34 mouse cellular contexts compared by ENCODE assay signal in genomic region chr4:41500787-41501186, GRCm38 (mm10). TPM values are rescaled to one million over a fixed set of nuclear protein-coding genes. Genes with fewer than 3 reads are reported as not detected.
DNase-seq lines count a peak whose midpoint lies in the region; ATAC-seq and TF ChIP-seq lines count a peak whose summit lies in the region.
"Had no signal": no experiment of that assay in that cellular context is flagged by ENCODE, and none has a peak within 500 bp of the region (broad histone marks: within the 10 kb centered on the region; RNA-seq: fewer than 3 reads in every experiment).

No protein-coding gene starts in this region.

- peaks cover 21% of the 10 kb centered on the region for H3K4me1 ChIP-seq in hindbrain, embryonic 16.5 days (ENCODE audit: control insufficient read depth, insufficient read depth, low read depth, low read length)
- peaks cover 17% of the 10 kb centered on the region; the same call in 1 of the 2 replicates for H3K4me1 ChIP-seq in hindbrain, embryonic 14.5 days (replicated peaks; ENCODE audit: control insufficient read depth, insufficient read depth, low read length)
- H3K4me1 ChIP-seq in kidney, embryonic 16.5 days (ENCODE audit: insufficient read depth, low read length) = peaks cover 39% of the 10 kb centered on the region
- peaks cover 32% of the 10 kb centered on the region for H3K4me1 ChIP-seq in midbrain, embryonic 11.5 days (ENCODE audit: control insufficient read depth, insufficient read depth, low read length)
- peaks cover 52% of the 10 kb centered on the region for H3K4me1 ChIP-seq in midbrain, embryonic 10.5 days

- no peak for TF ChIP-seq POLR2A in myocyte (IDR thresholded peaks at IDR 0.05; ENCODE audit: insufficient read length, low read depth)

- no peaks in the 10 kb centered on the region for H3K9me3 ChIP-seq in hindbrain, embryonic 16.5 days (ENCODE audit: control insufficient read depth, low read length)
- H3K9me3 ChIP-seq in hindbrain, embryonic 14.5 days (ENCODE audit: control insufficient read depth, low read length) = no peaks in the 10 kb centered on the region
- H3K9me3 ChIP-seq in kidney, embryonic 16.5 days (ENCODE audit: low read length) = no peaks in the 10 kb centered on the region
- H3K9me3 ChIP-seq in midbrain, embryonic 11.5 days (ENCODE audit: control insufficient read depth, low read length) = no peaks in the 10 kb centered on the region
- no peaks in the 10 kb centered on the region for H3K9me3 ChIP-seq in midbrain, embryonic 10.5 days (replicated peaks)
- H3K9me3 ChIP-seq: embryonic facial prominence, embryonic 12.5 days; heart, embryonic 10.5 days; heart, embryonic 15.5 days; midbrain, embryonic 15.5 days had no signal

- no peak overlapping the region for H3ac ChIP-seq in myocyte (ENCODE audit: control insufficient read depth, insufficient read length)

- no peak overlapping the region for H3K4me3 ChIP-seq in hindbrain, embryonic 16.5 days (ENCODE audit: low read length)
- no peak overlapping the region for H3K4me3 ChIP-seq in hindbrain, embryonic 14.5 days (replicated peaks; ENCODE audit: low read length)
- H3K4me3 ChIP-seq in kidney, embryonic 16.5 days (ENCODE audit: low read length) = no peak overlapping the region
- H3K4me3 ChIP-seq in midbrain, embryonic 11.5 days (ENCODE audit: low read depth, low read length) = no peak overlapping the region
- H3K4me3 ChIP-seq in midbrain, embryonic 10.5 days = no peak overlapping the region
- peak overlapping the region; percentile 57 for H3K4me3 ChIP-seq in myocyte
- H3K4me3 ChIP-seq: embryonic facial prominence, embryonic 12.5 days; heart, embryonic 10.5 days; heart, embryonic 15.5 days; midbrain, embryonic 15.5 days had no signal

- H3K27me3 ChIP-seq in hindbrain, embryonic 16.5 days (replicated peaks; ENCODE audit: control insufficient read depth, insufficient read depth, low read length) = peaks cover 26% of the 10 kb centered on the region
- peaks cover 56% of the 10 kb centered on the region for H3K27me3 ChIP-seq in hindbrain, embryonic 14.5 days (ENCODE audit: control insufficient read depth, insufficient read depth, low read length)
- peaks cover 57% of the 10 kb centered on the region for H3K27me3 ChIP-seq in kidney, embryonic 16.5 days (ENCODE audit: insufficient read depth, low read length)
- H3K27me3 ChIP-seq in midbrain, embryonic 11.5 days (ENCODE audit: control insufficient read depth, insufficient read depth, low read length) = peaks cover 56% of the 10 kb centered on the region
- H3K27me3 ChIP-seq in midbrain, embryonic 10.5 days (ENCODE audit: low read depth, poor library complexity, severe bottlenecking) = peaks cover 84% of the 10 kb centered on the region
- no peaks in the 10 kb centered on the region for H3K27me3 ChIP-seq in myocyte (ENCODE audit: control insufficient read depth, insufficient read depth, insufficient read length)
- H3K27me3 ChIP-seq: Patski had no signal

- H3K4me2 ChIP-seq in hindbrain, embryonic 16.5 days (ENCODE audit: low read length) = peak overlapping the region; percentile 62
- H3K4me2 ChIP-seq in hindbrain, embryonic 14.5 days (replicated peaks) = no peak overlapping the region
- no peak overlapping the region for H3K4me2 ChIP-seq in kidney, embryonic 16.5 days (replicated peaks; ENCODE audit: low read depth, low read length)
- H3K4me2 ChIP-seq in midbrain, embryonic 11.5 days = no peak overlapping the region
- peak overlapping the region; percentile 93 for H3K4me2 ChIP-seq in myocyte (ENCODE audit: low read depth)
- H3K4me2 ChIP-seq: heart, embryonic 15.5 days; midbrain, embryonic 15.5 days had no signal

- 68% methylated on average over 4 of the region's 4 CpGs for WGBS in hindbrain, embryonic 16.5 days
- WGBS in hindbrain, embryonic 14.5 days = 70% methylated on average over 4 of the region's 4 CpGs
- WGBS in kidney, embryonic 16.5 days = 82% methylated on average over 4 of the region's 4 CpGs
- WGBS in midbrain, embryonic 11.5 days = 69% methylated on average over 4 of the region's 4 CpGs
- whole genome bisulfite sequencing in midbrain, embryonic 10.5 days = 71% methylated on average over 4 of the region's 4 CpGs

- DNase-seq in hindbrain, embryonic 14.5 days (ENCODE audit: low spot score) = no peak
- DNase-seq in kidney, adult 8-10 months = peak; percentile 74
- peak; percentile 79 for DNase-seq in midbrain, embryonic 11.5 days (ENCODE audit: low spot score, missing footprints)
- no peak for DNase-seq in midbrain, embryonic 10.5 days (ENCODE audit: low spot score)
- no peak for DNase-seq in left cerebral cortex, adult 8-10 months (ENCODE audit: low spot score in 2 of 2)
- DNase-seq: adrenal gland, postnatal 25 days; cerebellum, adult 11-12 months; cerebellum, adult 9-11 months; embryo, embryonic 11 days; gastrocnemius, postnatal 14 days; left cerebral cortex, postnatal 4 days; lung, adult 2 months; lung, postnatal 10 days; right cerebral cortex, postnatal 25 days; spleen, adult 18-20 months; thymus, adult 2 months; thymus, postnatal 36 days had no signal

- H3K79me2 ChIP-seq in myocyte (ENCODE audit: control insufficient read depth, insufficient read depth) = no peaks in the 10 kb centered on the region

- no peak overlapping the region for H3K27ac ChIP-seq in hindbrain, embryonic 16.5 days (ENCODE audit: low read depth, low read length)
- H3K27ac ChIP-seq in hindbrain, embryonic 14.5 days = no peak overlapping the region
- no peak overlapping the region for H3K27ac ChIP-seq in kidney, embryonic 16.5 days (ENCODE audit: low read length)
- H3K27ac ChIP-seq in midbrain, embryonic 11.5 days (ENCODE audit: low read depth, low read length) = no peak overlapping the region
- H3K27ac ChIP-seq in midbrain, embryonic 10.5 days (replicated peaks) = no peak overlapping the region
- H3K27ac ChIP-seq: embryonic facial prominence, embryonic 12.5 days; heart, embryonic 10.5 days; heart, embryonic 15.5 days; liver, embryonic 14.5 days; macrophage; midbrain, embryonic 15.5 days had no signal

- ATAC-seq in hindbrain, embryonic 16.5 days = no peak
- ATAC-seq in hindbrain, embryonic 14.5 days (ENCODE audit: low FRiP score) = no peak
- no peak for ATAC-seq in kidney, embryonic 16.5 days (ENCODE audit: low FRiP score, low TSS enrichment)
- no peak for ATAC-seq in midbrain, embryonic 11.5 days (ENCODE audit: low FRiP score)
- ATAC-seq: forebrain, embryonic 16.5 days; inflammation-experienced regulatory T-cells, adult 6 months; midbrain, embryonic 15.5 days; Patski had no signal

- H3K36me3 ChIP-seq in hindbrain, embryonic 16.5 days (ENCODE audit: control insufficient read depth, insufficient read depth, low read length) = no peaks in the 10 kb centered on the region
- H3K36me3 ChIP-seq in hindbrain, embryonic 14.5 days (replicated peaks; ENCODE audit: control insufficient read depth, insufficient read depth) = no peaks in the 10 kb centered on the region
- no peaks in the 10 kb centered on the region for H3K36me3 ChIP-seq in kidney, embryonic 16.5 days (ENCODE audit: insufficient read depth, low read length)
- H3K36me3 ChIP-seq in midbrain, embryonic 11.5 days (ENCODE audit: control insufficient read depth, insufficient read depth, low read length) = no peaks in the 10 kb centered on the region; the same call in 1 of the 2 replicates
- H3K36me3 ChIP-seq in midbrain, embryonic 10.5 days = peaks cover 11% of the 10 kb centered on the region
- H3K36me3 ChIP-seq in myocyte (ENCODE audit: control insufficient read depth, insufficient read depth) = no peaks in the 10 kb centered on the region
- H3K36me3 ChIP-seq: embryonic facial prominence, embryonic 12.5 days; heart, embryonic 10.5 days; heart, embryonic 15.5 days; midbrain, embryonic 15.5 days had no signal

- no peak overlapping the region for H3K9ac ChIP-seq in hindbrain, embryonic 16.5 days (ENCODE audit: low read depth, low read length)
- H3K9ac ChIP-seq in hindbrain, embryonic 14.5 days = no peak overlapping the region
- H3K9ac ChIP-seq in kidney, embryonic 16.5 days (replicated peaks; ENCODE audit: low read length) = no peak overlapping the region
- no peak overlapping the region for H3K9ac ChIP-seq in midbrain, embryonic 11.5 days (ENCODE audit: low read length)
- H3K9ac ChIP-seq: embryonic facial prominence, embryonic 12.5 days; heart, embryonic 15.5 days; liver, embryonic 14.5 days; midbrain, embryonic 15.5 days had no signal

RNA-seq across cellular contexts. Expression of gene AI464131, which starts 2.1 kb away (rescaled TPM):
- polyA plus RNA-seq in hindbrain, embryonic 16.5 days (2015; fragmentation: Nextera tagmentation; extraction: Ambion mirVana) = 18.4 and 19.5 TPM in 2 replicates
- polyA plus RNA-seq in hindbrain, embryonic 14.5 days (2014; fragmentation: Nextera tagmentation; extraction: Ambion mirVana) = 10.3 and 12.4 TPM in 2 replicates
- 9.3 and 9.5 TPM in 2 replicates for polyA plus RNA-seq in kidney, embryonic 16.5 days (2015; fragmentation: Nextera tagmentation; extraction: Ambion mirVana)
- 6.9 and 7.6 TPM in 2 replicates for polyA plus RNA-seq in midbrain, embryonic 11.5 days (2014; fragmentation: Nextera tagmentation; extraction: Ambion mirVana)
- polyA plus RNA-seq in midbrain, embryonic 10.5 days (2016; fragmentation: Nextera tagmentation; extraction: Ambion mirVana) = 7.3 and 9.2 TPM in 2 replicates
- polyA plus RNA-seq in myocyte (2012; fragmentation: generic; extraction: Trizol) = 33.9 TPM
- total RNA-seq in left cerebral cortex, adult 8-10 months (2022) = 10 to 100 TPM; 20.9 to 26.5 (median 23.3) TPM
- total RNA-seq: granulocyte monocyte progenitor cell, adult 5-6 weeks; neutrophil, adult 5-6 weeks had no signal
- polyA plus RNA-seq: inflammation-experienced regulatory T-cells, adult 6 months had no signal

RNA-seq across cellular contexts. Expression of gene 1110017D15Rik, which starts 16.3 kb away (rescaled TPM):
- 17.9 and 21.7 TPM in 2 replicates for polyA plus RNA-seq in hindbrain, embryonic 16.5 days (2015; fragmentation: Nextera tagmentation; extraction: Ambion mirVana)
- 19.5 and 24.2 TPM in 2 replicates for polyA plus RNA-seq in hindbrain, embryonic 14.5 days (2014; fragmentation: Nextera tagmentation; extraction: Ambion mirVana)
- polyA plus RNA-seq in kidney, embryonic 16.5 days (2015; fragmentation: Nextera tagmentation; extraction: Ambion mirVana) = 0.37 and 0.57 TPM in 2 replicates
- polyA plus RNA-seq in midbrain, embryonic 11.5 days (2014; fragmentation: Nextera tagmentation; extraction: Ambion mirVana) = 3.6 and 4.6 TPM in 2 replicates
- 3.4 and 4.2 TPM in 2 replicates for polyA plus RNA-seq in midbrain, embryonic 10.5 days (2016; fragmentation: Nextera tagmentation; extraction: Ambion mirVana)
- polyA plus RNA-seq in myocyte (2012; fragmentation: generic; extraction: Trizol) = 0.06 TPM
- 1 to 10 TPM; 2.7 to 5.7 (median 4.3) TPM for total RNA-seq in left cerebral cortex, adult 8-10 months (2022)
- total RNA-seq: granulocyte monocyte progenitor cell, adult 5-6 weeks; heart, postnatal 25 days; megakaryocyte-erythroid progenitor cell, adult 5-6 weeks; MEL; neutrophil, adult 5-6 weeks had no signal
- polyA plus RNA-seq: inflammation-experienced regulatory T-cells, adult 6 months; liver, embryonic 14.5 days had no signal

RNA-seq across cellular contexts. Expression of gene Nudt2, which starts 35.8 kb away (rescaled TPM):
- 74.1 and 76.8 TPM in 2 replicates for polyA plus RNA-seq in hindbrain, embryonic 16.5 days (2015; fragmentation: Nextera tagmentation; extraction: Ambion mirVana)
- polyA plus RNA-seq in hindbrain, embryonic 14.5 days (2014; fragmentation: Nextera tagmentation; extraction: Ambion mirVana) = 72.5 and 82.6 TPM in 2 replicates
- 54.4 and 56.0 TPM in 2 replicates for polyA plus RNA-seq in kidney, embryonic 16.5 days (2015; fragmentation: Nextera tagmentation; extraction: Ambion mirVana)
- 70.2 and 70.3 TPM in 2 replicates for polyA plus RNA-seq in midbrain, embryonic 11.5 days (2014; fragmentation: Nextera tagmentation; extraction: Ambion mirVana)
- polyA plus RNA-seq in midbrain, embryonic 10.5 days (2016; fragmentation: Nextera tagmentation; extraction: Ambion mirVana) = 63.3 and 65.6 TPM in 2 replicates
- polyA plus RNA-seq in myocyte (2012; fragmentation: generic; extraction: Trizol) = 36.9 TPM
- 10 to 100 TPM; 29.4 to 32.6 (median 30.5) TPM for total RNA-seq in left cerebral cortex, adult 8-10 months (2022)

RNA-seq across cellular contexts. Expression of gene Kif24, which starts 36.1 kb away (rescaled TPM):
- 2.4 and 2.8 TPM in 2 replicates for polyA plus RNA-seq in hindbrain, embryonic 16.5 days (2015; fragmentation: Nextera tagmentation; extraction: Ambion mirVana)
- 2.3 and 3.4 TPM in 2 replicates for polyA plus RNA-seq in hindbrain, embryonic 14.5 days (2014; fragmentation: Nextera tagmentation; extraction: Ambion mirVana)
- 5.8 and 6.5 TPM in 2 replicates for polyA plus RNA-seq in kidney, embryonic 16.5 days (2015; fragmentation: Nextera tagmentation; extraction: Ambion mirVana)
- 9.6 and 9.9 TPM in 2 replicates for polyA plus RNA-seq in midbrain, embryonic 11.5 days (2014; fragmentation: Nextera tagmentation; extraction: Ambion mirVana)
- 13.5 and 15.1 TPM in 2 replicates for polyA plus RNA-seq in midbrain, embryonic 10.5 days (2016; fragmentation: Nextera tagmentation; extraction: Ambion mirVana)
- 7.2 TPM for polyA plus RNA-seq in myocyte (2012; fragmentation: generic; extraction: Trizol)
- total RNA-seq in left cerebral cortex, adult 8-10 months (2022) = 1 to 10 TPM in 3 of 4 experiments, under 1 TPM in 1; 0.72 to 1.8 (median 1.3) TPM

Comparison
In these comparisons a context has a peak if more than half of its experiments do, and no peak if none do; other contexts are left out.
1. H3K4me2 ChIP-seq: peak in hindbrain, embryonic 16.5 days (single experiment) and myocyte (single experiment); none in hindbrain, embryonic 14.5 days (single experiment), kidney, embryonic 16.5 days (single experiment) and midbrain, embryonic 11.5 days (single experiment).
2. DNase-seq: peak in kidney, adult 8-10 months (2 of 2) and midbrain, embryonic 11.5 days (single experiment); none in hindbrain, embryonic 14.5 days (single experiment), midbrain, embryonic 10.5 days (single experiment) and left cerebral cortex, adult 8-10 months (0 of 2).